7 mouse cellular contexts compared by ENCODE assay signal in the genomic region with DNA sequence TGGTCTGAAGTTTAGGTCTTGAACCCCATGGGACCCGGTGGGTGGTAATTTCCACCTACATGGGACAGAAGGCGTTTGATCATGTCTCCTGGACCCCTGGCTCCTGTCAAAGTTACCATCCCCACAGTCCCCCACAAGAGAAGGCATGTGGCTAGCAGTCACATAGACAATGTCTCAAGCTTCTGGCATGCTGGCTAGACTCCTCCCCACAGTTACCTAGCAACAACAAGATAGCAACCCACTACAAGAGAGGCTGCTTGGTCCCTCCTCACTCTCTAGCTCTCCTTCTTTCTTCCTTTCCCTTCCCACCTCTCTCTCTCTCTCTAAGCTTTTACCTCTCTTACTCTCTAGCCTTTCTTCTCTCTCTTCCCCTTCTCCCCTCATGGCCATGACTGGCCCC.
DNase-seq lines count a peak whose midpoint lies in the region; ATAC-seq lines count a peak whose summit lies in the region.
"Not testable (repeated sequence)": the region's sequence is repeated elsewhere in the genome, so short reads cannot be mapped to it uniquely, and the experiment has no call there.

No protein-coding gene starts in this region.

- peak overlapping the region; percentile 56 for H3K4me3 ChIP-seq in erythroblast, embryonic 14.5 days (replicated peaks)
- H3K4me3 ChIP-seq in forebrain, embryonic 16.5 days (replicated peaks; ENCODE audit: low read length); neural tube, embryonic 14.5 days (ENCODE audit: low read depth, low read length): not testable (repeated sequence)

- not testable (repeated sequence) for H3K27ac ChIP-seq in forebrain, embryonic 16.5 days (ENCODE audit: low read length); neural tube, embryonic 14.5 days (ENCODE audit: low read depth, low read length)

- H3K9ac ChIP-seq in forebrain, embryonic 16.5 days (replicated peaks; ENCODE audit: low read depth, low read length); neural tube, embryonic 14.5 days (replicated peaks; ENCODE audit: low read depth, low read length): not testable (repeated sequence)

- DNase-seq in CD4-positive, CD25-positive, alpha-beta regulatory T cell, adult 2 months (ENCODE audit: low read depth, low spot score) = peak; percentile 29
- peak; percentile 37 for DNase-seq in brain, adult 2 months (ENCODE audit: low read depth, low spot score)
- DNase-seq in induced T-regulatory cell, adult 2 months (ENCODE audit: low read depth) = peak; percentile 64
- DNase-seq in lung, postnatal 10 days = peak; percentile 17

- not testable (repeated sequence) for H3K36me3 ChIP-seq in erythroblast, embryonic 14.5 days (ENCODE audit: control insufficient read depth); forebrain, embryonic 16.5 days (ENCODE audit: control insufficient read depth, insufficient read depth); neural tube, embryonic 14.5 days (ENCODE audit: control insufficient read depth, insufficient read depth, low read length)

- peaks cover 71% of the 10 kb centered on the region for H3K4me1 ChIP-seq in erythroblast, embryonic 14.5 days (ENCODE audit: control insufficient read depth)
- not testable (repeated sequence) for H3K4me1 ChIP-seq in forebrain, embryonic 16.5 days (replicated peaks; ENCODE audit: control insufficient read depth, insufficient read depth, low read length); neural tube, embryonic 14.5 days (ENCODE audit: control insufficient read depth, insufficient read depth, low read length)

- not testable (repeated sequence) for H3K9me3 ChIP-seq in erythroblast, embryonic 14.5 days (ENCODE audit: control insufficient read depth, low read length); forebrain, embryonic 16.5 days (ENCODE audit: control insufficient read depth, low read length); neural tube, embryonic 14.5 days (ENCODE audit: control insufficient read depth, low read length)

- peak; percentile 39; the same call in 1 of the 2 replicates for ATAC-seq in forebrain, embryonic 16.5 days
- ATAC-seq in neural tube, embryonic 14.5 days (ENCODE audit: low read depth) = peak; percentile 57; the same call in 1 of the 2 replicates

- H3K4me2 ChIP-seq in forebrain, embryonic 16.5 days (ENCODE audit: low read length); neural tube, embryonic 14.5 days (ENCODE audit: low read depth, low read length): not testable (repeated sequence)

- not testable (repeated sequence) for H3K27me3 ChIP-seq in erythroblast, embryonic 14.5 days (ENCODE audit: control insufficient read depth); forebrain, embryonic 16.5 days (replicated peaks; ENCODE audit: control insufficient read depth, insufficient read depth, low read length); neural tube, embryonic 14.5 days (ENCODE audit: control insufficient read depth, insufficient read depth, low read length)

- WGBS in forebrain, embryonic 16.5 days = 68% methylated on average over 2 of the region's 2 CpGs
- WGBS in neural tube, embryonic 14.5 days = 64% methylated on average over 2 of the region's 2 CpGs
